Mouse (Mus musculus) ES-Bruce4 (cell line): ENCODE measurements at regions not wholly inside any gene's neighbourhood (a gene's known extent, or its start where the extent isn't known, plus 50 kb on each side); places are given as distances from the start of the nearest gene placed in this dataset.

Experiments used
- CTCF ChIP-seq: IDR thresholded peaks from one replicate; pipeline ENCODE4 v1.8.1; 2011; ENCODE audit warnings: low read depth, low read length
- EP300 ChIP-seq: IDR thresholded peaks from 2 replicates; pipeline ENCODE4 v1.6.1; 2011; ENCODE audit warnings: low read depth, low read length; ENCODE audit not compliant: insufficient read depth
- POLR2A ChIP-seq: IDR thresholded peaks from one replicate; pipeline ENCODE4 v1.8.1; 2011; ENCODE audit warnings: low read length; ENCODE audit not compliant: insufficient read depth

- TF ChIP-seq CTCF (no peak), EP300 (no peak), POLR2A (no peak)
Measured at GRCm38 (mm10) chr4:9057676-9058075, 818.8 kb upstream of the Car8 start.
